In the genomic region with DNA sequence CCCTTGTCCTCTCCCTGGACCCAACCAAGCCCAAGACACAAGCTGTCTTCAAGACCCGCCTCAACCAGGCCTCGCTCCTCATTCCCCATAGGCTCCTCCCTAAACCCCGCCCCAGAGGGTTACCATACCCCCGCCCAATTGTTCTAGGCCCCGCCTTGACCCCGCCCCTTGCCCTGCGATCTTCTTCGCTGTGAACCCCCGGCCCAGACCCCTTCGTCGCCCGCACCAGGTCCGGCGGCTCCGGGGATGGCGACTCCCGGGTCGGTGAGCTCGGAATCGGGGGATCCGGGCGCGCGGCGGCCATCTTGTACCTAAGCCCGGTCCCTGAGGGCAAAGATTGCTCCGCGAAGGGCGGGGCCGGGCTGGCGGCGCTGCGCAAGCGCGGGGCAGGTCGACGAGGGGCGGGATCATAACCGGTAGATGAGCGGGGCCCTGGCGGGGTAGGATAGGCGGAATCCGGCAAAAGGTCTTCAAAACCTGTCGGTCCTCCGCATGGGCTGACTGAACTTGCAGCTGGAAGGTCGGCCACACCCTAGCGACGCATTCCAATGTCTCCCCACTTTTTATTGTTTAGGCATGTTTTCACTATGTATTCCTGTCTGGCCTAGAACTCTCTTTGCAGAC, we compare ENCODE assay signal across 7 mouse cellular contexts. TPM values are rescaled to one million over a fixed set of nuclear protein-coding genes. Genes with fewer than 3 reads are reported as not detected.
DNase-seq lines count a peak whose midpoint lies in the region; ATAC-seq and TF ChIP-seq lines count a peak whose summit lies in the region.

A gene (minus strand): TSS at position 338 of the 624 bp plus-strand sequence.

- no peaks in the 10 kb centered on the region for H3K9me3 ChIP-seq in embryonic facial prominence, embryonic 11.5 days (replicated peaks; ENCODE audit: control insufficient read depth, low read length)
- peaks cover 30% of the 10 kb centered on the region; the same call in 1 of the 2 replicates for H3K9me3 ChIP-seq in limb, embryonic 12.5 days
- no peaks in the 10 kb centered on the region for H3K9me3 ChIP-seq in midbrain, embryonic 15.5 days

- H3K4me3 ChIP-seq in embryonic facial prominence, embryonic 11.5 days (ENCODE audit: low read depth, low read length) = peak within 1 kb of the TSS; percentile 57
- H3K4me3 ChIP-seq in kidney, adult 2 months (ENCODE audit: insufficient read depth, low read depth, low read length) = peak within 1 kb of the TSS; percentile 73
- H3K4me3 ChIP-seq in limb, embryonic 12.5 days (replicated peaks) = peak within 1 kb of the TSS; percentile 62
- peak within 1 kb of the TSS; percentile 57 for H3K4me3 ChIP-seq in midbrain, embryonic 15.5 days
- peak within 1 kb of the TSS; percentile 90 for H3K4me3 ChIP-seq in spleen, adult 2 months (ENCODE audit: extremely low read depth, insufficient read depth, insufficient read length)

- WGBS in embryonic facial prominence, embryonic 11.5 days = under 1% methylated on average over 48 of the region's 48 CpGs
- under 1% methylated on average over 48 of the region's 48 CpGs for WGBS in kidney, adult 2 months
- WGBS in limb, embryonic 12.5 days = under 1% methylated on average over 48 of the region's 48 CpGs
- under 1% methylated on average over 48 of the region's 48 CpGs for WGBS in midbrain, embryonic 15.5 days
- WGBS in spleen, adult 2 months = 1% methylated on average over 48 of the region's 48 CpGs

- peak within 1 kb of the TSS; percentile 87 for H3K27ac ChIP-seq in embryonic facial prominence, embryonic 11.5 days (replicated peaks; ENCODE audit: low read depth, low read length)
- H3K27ac ChIP-seq in kidney, adult 2 months (ENCODE audit: insufficient read depth, low read depth, low read length) = peak within 1 kb of the TSS; percentile 94
- H3K27ac ChIP-seq in limb, embryonic 12.5 days = peak within 1 kb of the TSS; percentile 95
- peak within 1 kb of the TSS; percentile 97 for H3K27ac ChIP-seq in midbrain, embryonic 15.5 days
- H3K27ac ChIP-seq in spleen, adult 2 months (ENCODE audit: insufficient read depth, low read length) = peak within 1 kb of the TSS; percentile 95

- no peak for TF ChIP-seq CTCF in kidney, adult 2 months (conservative IDR thresholded peaks at IDR 0.05; ENCODE audit: insufficient read depth, insufficient read length, low read depth, low read length)
- TF ChIP-seq CTCF in spleen, adult 2 months (IDR thresholded peaks at IDR 0.05; ENCODE audit: extremely low read depth, insufficient read depth, insufficient read length, insufficient replicate concordance) = no peak

- no peaks in the 10 kb centered on the region for H3K27me3 ChIP-seq in embryonic facial prominence, embryonic 11.5 days (ENCODE audit: control insufficient read depth, insufficient read depth, low read length)
- no peaks in the 10 kb centered on the region for H3K27me3 ChIP-seq in kidney, adult 2 months (replicated peaks; ENCODE audit: control insufficient read depth, insufficient read depth, low read length)
- no peaks in the 10 kb centered on the region for H3K27me3 ChIP-seq in limb, embryonic 12.5 days
- no peaks in the 10 kb centered on the region for H3K27me3 ChIP-seq in midbrain, embryonic 15.5 days (replicated peaks)
- no peaks in the 10 kb centered on the region for H3K27me3 ChIP-seq in spleen, adult 2 months (ENCODE audit: control insufficient read depth, insufficient read depth, low read length)

- ATAC-seq in embryonic facial prominence, embryonic 11.5 days (replicated peaks; ENCODE audit: insufficient number of reproducible peaks, low FRiP score, low TSS enrichment, low read depth) = peak; percentile 94
- peak; percentile 92 for ATAC-seq in limb, embryonic 12.5 days (ENCODE audit: insufficient number of reproducible peaks, insufficient read depth, low FRiP score, low TSS enrichment, low read depth)
- ATAC-seq in midbrain, embryonic 15.5 days (replicated peaks) = peak; percentile 95

- TF ChIP-seq POLR2A in kidney, adult 2 months (IDR thresholded peaks at IDR 0.05; ENCODE audit: low read depth, low read length) = peak; percentile 56
- TF ChIP-seq POLR2A in spleen, adult 2 months (IDR thresholded peaks at IDR 0.05; ENCODE audit: low read depth, low read length) = peak; percentile 79

- H3K4me1 ChIP-seq in embryonic facial prominence, embryonic 11.5 days (ENCODE audit: control insufficient read depth, insufficient read depth, low read length) = no peaks in the 10 kb centered on the region
- H3K4me1 ChIP-seq in kidney, adult 2 months (ENCODE audit: control insufficient read depth, insufficient read depth, low read length) = peaks cover 3% of the 10 kb centered on the region; the same call in 1 of the 2 replicates
- H3K4me1 ChIP-seq in limb, embryonic 12.5 days (replicated peaks) = peaks cover 5% of the 10 kb centered on the region; the same call in 1 of the 2 replicates
- H3K4me1 ChIP-seq in midbrain, embryonic 15.5 days = peaks cover 19% of the 10 kb centered on the region
- no peaks in the 10 kb centered on the region; the same call in 1 of the 2 replicates for H3K4me1 ChIP-seq in spleen, adult 2 months (ENCODE audit: control insufficient read depth, insufficient read depth, insufficient read length)

- H3K4me2 ChIP-seq in embryonic facial prominence, embryonic 11.5 days (ENCODE audit: low read depth, low read length) = peak within 1 kb of the TSS; percentile 45
- H3K4me2 ChIP-seq in limb, embryonic 12.5 days = peak within 1 kb of the TSS; percentile 55
- H3K4me2 ChIP-seq in midbrain, embryonic 15.5 days = peak within 1 kb of the TSS; percentile 58

- peak; percentile 97 for DNase-seq in adrenal gland, postnatal 14 days
- peak; percentile 91 for DNase-seq in embryonic facial prominence, embryonic 11.5 days (ENCODE audit: low spot score)
- DNase-seq in heart, adult 11 months = peak; percentile 100
- DNase-seq in kidney, adult 2 months = peak; percentile 96
- peak; percentile 83 to 92 for DNase-seq in spleen, adult 2 months (ENCODE audit: low read depth in 1 of 2, low spot score in 2 of 2)

- peaks cover 4% of the 10 kb centered on the region; the same call in 1 of the 2 replicates for H3K36me3 ChIP-seq in embryonic facial prominence, embryonic 11.5 days (replicated peaks; ENCODE audit: control insufficient read depth, insufficient read depth, low read depth, low read length)
- H3K36me3 ChIP-seq in kidney, adult 2 months (ENCODE audit: control insufficient read depth, insufficient read depth, low read length) = no peaks in the 10 kb centered on the region
- H3K36me3 ChIP-seq in limb, embryonic 12.5 days = peaks cover 46% of the 10 kb centered on the region
- peaks cover 20% of the 10 kb centered on the region for H3K36me3 ChIP-seq in midbrain, embryonic 15.5 days (replicated peaks)
- H3K36me3 ChIP-seq in spleen, adult 2 months (ENCODE audit: control insufficient read depth, insufficient read depth, low read length) = 0 out of 2 replicates have a peak, but pooled peaks cover under 1% of the 10 kb centered on the region

- H3K9ac ChIP-seq in embryonic facial prominence, embryonic 11.5 days (replicated peaks; ENCODE audit: low read length) = peak within 1 kb of the TSS; percentile 82
- peak within 1 kb of the TSS; percentile 76 for H3K9ac ChIP-seq in limb, embryonic 12.5 days (replicated peaks)
- H3K9ac ChIP-seq in midbrain, embryonic 15.5 days = peak within 1 kb of the TSS; percentile 64

RNA-seq across cellular contexts. Expression of the gene that starts here (rescaled TPM):
- total RNA-seq in adrenal gland, postnatal 14 days (2021) = 4.7 and 5.5 TPM in 2 replicates
- 2.7 and 3.3 TPM in 2 replicates for polyA plus RNA-seq in embryonic facial prominence, embryonic 11.5 days (2014; fragmentation: Nextera tagmentation; extraction: Ambion mirVana)
- polyA plus RNA-seq in kidney, adult 2 months (2012; rRNA removed) = 6.4 and 6.8 TPM in 2 replicates
- polyA plus RNA-seq in limb, embryonic 12.5 days (2016; fragmentation: Nextera tagmentation; extraction: Ambion mirVana) = 4.7 and 5.2 TPM in 2 replicates
- 12.3 and 13.5 TPM in 2 replicates for polyA plus RNA-seq in midbrain, embryonic 15.5 days (2015; fragmentation: Nextera tagmentation; extraction: Ambion mirVana)
- polyA plus RNA-seq in spleen, adult 2 months (2012; rRNA removed) = 4.2 and 5.4 TPM in 2 replicates

Comparison
In these comparisons a context has a peak if more than half of its experiments do, and no peak if none do; other contexts are left out.
1. Peak in every context shown above with its lines: DNase-seq, ATAC-seq, H3K4me3 ChIP-seq and H3K27ac ChIP-seq.